Mouse (Mus musculus): Measurements from ENCODE around the gene Use1.

Use1 gene

GRCm38 (mm10) chr8:71379512-71380075 is 12.9 kb downstream of the Use1 start:
- DNase-seq = no peak

GRCm38 (mm10) chr8:71380178-71381171 is 13.8 kb downstream of the Use1 start:
- peak; percentile 42 for DNase-seq

- peak; percentile 63 for DNase-seq
Measured at GRCm38 (mm10) chr8:71381421-71381970, 14.8 kb downstream of the Use1 start, which contains the start of gene Nr2f6. Gene Nr2f6 (minus strand): TSS chr8:71381960.

DNA sequence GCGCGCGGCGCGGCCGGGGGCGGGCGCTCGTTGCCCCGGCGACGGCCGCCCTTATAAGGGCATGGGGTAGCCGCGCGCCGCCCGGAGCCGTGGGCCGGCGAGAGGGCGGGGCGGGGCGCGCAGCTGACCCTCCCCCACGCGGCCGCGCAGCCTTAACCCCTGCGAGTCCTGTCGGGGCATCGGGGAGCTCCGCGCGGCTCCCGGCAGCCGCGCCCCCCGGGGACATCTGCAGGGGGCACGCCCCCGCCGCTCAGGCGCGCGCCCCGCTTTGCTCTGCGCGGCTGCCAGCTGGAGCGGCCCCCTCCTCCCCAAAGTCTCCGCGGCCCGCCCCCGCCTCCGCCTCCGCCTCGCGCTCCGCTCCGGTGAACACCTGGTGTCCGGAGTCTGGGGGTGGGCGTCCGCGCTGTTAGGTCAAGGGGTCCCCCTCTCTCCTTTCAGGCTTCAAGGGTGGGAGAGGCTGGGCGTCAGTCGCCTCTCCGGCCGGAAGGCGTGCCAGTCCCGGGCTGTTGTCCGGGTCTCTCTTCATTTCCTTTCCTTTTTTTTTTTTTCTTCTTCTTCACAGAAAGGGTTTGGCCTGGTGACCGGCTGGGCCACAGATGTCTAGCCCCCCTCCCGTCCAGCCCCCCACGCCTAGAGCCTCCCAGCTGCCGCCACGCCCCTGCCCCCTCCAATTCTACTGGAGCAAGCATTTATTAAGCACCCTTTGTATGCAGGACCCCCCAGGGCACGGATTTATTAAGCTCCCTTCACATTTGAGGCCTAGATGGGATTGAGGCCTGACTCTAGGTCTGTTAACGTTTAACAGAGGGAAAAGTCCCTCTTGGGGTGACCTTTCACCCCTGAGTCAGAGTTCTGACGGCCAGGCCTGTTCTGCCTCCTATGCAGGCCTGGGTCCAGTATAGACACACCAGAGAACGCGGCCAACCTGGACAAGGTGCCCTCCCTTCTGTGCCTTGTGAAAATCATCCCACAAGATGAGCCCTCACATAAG is 15.6 kb downstream of the Use1 start:
- peak; percentile 79 for DNase-seq

- no peak for DNase-seq
Measured at GRCm38 (mm10) chr8:71383396-71383795, 16.7 kb downstream of the Use1 start.

DNA sequence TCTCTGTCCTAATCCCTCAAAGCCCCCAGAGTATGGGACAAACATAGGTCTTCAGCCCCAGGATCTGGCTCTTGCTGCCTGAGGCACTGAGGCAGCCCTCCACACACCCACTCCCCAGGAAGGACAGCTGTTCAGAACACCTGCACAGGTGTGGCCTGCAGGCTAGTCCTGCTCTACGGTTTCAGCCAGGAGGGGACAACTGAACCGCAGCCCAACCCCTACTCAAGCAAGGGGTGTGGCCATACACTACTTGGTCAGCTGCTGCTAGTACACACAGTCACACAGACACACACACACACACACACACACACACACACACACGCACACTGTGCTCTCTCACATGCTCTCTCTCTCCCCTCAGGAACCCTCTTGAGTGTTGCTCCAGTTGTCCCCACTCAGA is 17.2 kb downstream of the Use1 start:
- no peak for DNase-seq

GRCm38 (mm10) chr8:71385212-71385835 is 18.7 kb downstream of the Use1 start:
- DNase-seq = no peak

DNA sequence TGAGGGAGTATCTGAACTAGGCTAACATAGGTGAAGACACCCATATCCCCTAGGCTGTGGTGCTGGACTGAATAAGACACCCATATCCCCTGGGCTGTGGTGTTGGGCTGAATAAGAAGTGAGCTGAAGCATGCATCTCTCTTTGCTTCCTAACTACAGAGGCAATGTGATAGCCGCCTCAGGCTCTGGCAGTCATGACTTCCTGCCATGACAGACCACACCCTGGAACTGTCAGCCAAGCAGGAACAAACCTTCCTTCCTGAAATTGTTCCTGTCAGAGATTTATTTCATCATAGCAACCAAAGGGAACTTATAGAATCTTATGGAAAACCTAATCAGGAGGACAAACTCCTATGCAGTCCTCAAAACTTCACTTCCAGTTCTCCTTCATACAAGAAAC is 21.6 kb downstream of the Use1 start:
- DNase-seq = no peak

DNA sequence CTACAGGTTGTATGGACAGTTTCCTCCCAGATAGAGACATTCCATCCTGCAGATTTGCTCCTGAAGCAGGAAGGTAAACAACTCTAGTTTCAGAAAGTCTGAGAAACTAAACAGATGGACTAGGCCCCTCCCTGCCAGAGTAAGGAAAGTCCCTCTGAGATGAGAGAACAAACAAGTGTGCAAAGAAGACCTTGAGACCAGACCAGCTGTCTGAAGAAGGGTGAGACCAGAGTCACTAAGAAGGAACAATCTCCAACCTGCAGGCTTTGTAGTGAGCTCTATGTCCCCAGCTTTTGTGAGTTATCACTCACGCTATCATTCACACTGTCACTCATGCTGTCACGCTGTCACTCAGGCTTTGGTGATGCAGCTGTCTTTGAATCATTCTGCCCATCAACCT is 25.0 kb downstream of the Use1 start:
- DNase-seq = no peak

DNA sequence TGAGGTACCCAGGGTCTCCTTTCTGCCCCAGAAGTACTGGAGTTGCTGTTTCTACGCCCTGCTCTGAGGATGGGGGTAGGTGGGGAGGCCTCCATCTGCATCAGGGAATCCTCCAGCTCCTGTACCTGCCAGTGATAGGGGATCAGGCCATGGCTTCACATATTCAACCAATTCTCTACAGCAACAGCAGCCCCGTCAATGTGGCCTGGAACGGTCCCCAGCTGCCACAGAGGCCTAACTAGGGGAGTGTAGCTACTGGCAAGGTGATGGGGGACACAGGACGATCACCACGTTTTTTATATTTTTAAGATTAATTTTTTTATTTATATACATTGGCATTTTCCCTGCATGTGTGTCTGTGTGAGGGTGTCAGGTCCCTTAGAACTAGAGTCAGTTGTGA is 25.7 kb downstream of the Use1 start:
- no peak for DNase-seq

DNA sequence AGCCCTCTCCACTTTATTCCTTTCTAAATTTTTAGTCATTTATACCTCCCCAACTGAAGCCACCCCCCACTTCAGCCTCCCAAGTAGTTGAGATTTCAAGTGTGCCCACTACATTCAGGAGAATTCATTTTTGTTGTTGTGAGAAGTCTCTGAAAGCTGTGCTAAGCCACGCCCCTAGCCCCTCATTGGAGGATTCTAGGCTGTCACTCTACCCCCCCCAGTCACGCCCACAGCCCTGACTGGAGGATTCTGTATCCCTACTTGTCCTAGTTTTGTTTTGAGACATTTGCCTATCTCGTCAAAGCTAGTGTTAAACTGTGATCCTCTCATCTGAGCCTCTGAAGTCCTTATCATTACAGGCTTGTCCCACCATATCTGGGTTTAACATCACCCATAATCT is 26.2 kb downstream of the Use1 start:
- DNase-seq = peak; percentile 59

- DNase-seq = peak; percentile 5
Measured at GRCm38 (mm10) chr8:71394481-71394880, 27.8 kb downstream of the Use1 start.

DNA sequence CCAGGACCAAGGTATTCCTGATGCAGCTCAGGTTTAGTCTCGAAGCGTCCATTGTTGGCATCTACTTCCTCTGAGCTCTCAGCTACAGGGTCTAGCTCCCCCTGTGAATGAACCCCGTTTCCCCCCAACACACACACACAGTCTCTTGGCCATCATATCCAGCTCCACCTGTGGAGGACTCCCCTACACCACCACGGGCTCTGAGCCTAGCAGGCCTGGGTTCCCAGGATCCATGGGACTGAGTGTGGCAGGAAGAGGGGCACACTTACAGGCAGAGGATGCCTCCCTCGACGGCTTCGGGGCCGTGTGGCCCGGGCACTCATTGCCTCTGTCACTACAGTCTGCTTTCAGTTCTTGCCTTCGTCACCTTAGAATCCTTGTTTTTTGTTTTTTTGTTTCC is 28.4 kb downstream of the Use1 start:
- no peak for DNase-seq

DNA sequence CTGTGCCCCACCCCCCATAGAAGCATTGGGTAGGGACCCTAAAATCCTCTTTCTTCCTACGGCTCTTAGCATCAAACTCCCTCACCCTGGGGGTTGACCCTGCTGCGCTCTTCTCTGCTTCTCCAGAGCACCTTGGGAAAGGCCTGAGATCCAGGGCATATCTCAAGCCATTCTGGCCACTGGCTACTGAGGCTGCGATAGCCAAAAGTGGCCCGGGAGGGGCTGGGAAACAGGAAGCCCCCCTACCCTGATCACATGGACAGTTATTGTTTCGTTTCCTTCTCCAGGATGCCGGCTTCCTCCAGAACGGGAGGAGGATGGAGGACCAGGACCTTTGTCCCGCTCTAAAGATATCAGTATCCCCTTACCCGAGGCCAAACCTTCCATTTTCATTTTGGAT is 29.0 kb downstream of the Use1 start, which contains the start of gene Ushbp1:
Gene Ushbp1 (minus strand): TSS at position 174 of the 400 bp plus-strand sequence.
- no peak for DNase-seq

- DNase-seq = peak; percentile 88
Measured at GRCm38 (mm10) chr8:71396639-71397305, 30.1 kb downstream of the Use1 start, which contains the start of gene Babam1. Gene Babam1 (plus strand): TSS chr8:71396861.

DNA sequence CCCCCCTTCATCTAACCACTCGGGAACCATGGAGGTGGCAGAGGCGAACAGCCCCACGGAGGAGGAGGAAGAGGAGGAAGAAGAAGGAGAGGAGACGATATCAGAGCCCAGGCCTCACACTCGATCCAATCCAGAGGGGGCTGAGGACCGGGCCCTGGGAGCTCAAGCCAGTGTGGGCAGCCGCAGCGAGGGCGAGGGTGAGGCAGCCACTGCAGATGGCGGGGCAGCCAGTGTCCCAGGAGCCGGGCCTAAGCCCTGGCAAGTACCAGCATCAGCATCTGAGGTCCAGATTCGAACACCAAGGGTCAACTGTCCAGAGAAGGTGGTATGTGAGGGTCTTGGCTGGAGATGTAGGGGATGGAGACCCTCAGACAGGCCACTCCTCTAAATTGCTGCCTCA is 31.1 kb downstream of the Use1 start:
- peak; percentile 21 for DNase-seq

- no peak for DNase-seq
Measured at GRCm38 (mm10) chr8:71400826-71401225, 34.2 kb downstream of the Use1 start.

- DNase-seq = no peak
Measured at GRCm38 (mm10) chr8:71401454-71401853, 34.8 kb downstream of the Use1 start.

DNA sequence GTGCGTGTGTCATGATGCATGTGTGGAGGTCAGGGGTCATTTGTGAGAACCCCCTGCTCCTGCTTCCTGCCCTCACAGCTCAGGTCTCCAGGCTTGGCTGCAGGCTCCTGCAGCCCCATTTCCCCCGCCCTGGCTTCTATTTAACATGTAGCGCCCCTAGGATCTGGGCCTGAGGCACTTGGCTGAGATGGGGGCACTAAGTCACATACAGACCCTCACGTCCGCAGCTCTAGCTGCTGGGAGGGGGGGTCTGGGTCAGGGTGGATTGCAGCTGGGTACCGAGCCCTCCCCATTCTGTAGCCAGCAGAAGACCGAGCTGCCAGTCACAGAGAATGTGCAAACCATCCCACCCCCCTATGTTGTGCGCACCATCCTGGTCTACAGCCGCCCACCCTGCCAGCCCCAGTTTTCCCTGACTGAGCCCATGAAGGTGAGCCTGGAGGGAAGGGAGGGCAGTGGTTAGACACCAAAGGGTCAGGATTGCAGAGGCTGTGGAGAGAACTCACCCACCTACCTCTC is 35.9 kb downstream of the Use1 start:
- no peak for DNase-seq

- no peak for DNase-seq
Measured at GRCm38 (mm10) chr8:71403107-71403885, 36.6 kb downstream of the Use1 start.
